Mouse (Mus musculus): ENCODE measurements at regions not wholly inside any gene's neighbourhood (a gene's known extent, or its start where the extent isn't known, plus 50 kb on each side); places are given as distances from the start of the nearest gene placed in this dataset.

DNA sequence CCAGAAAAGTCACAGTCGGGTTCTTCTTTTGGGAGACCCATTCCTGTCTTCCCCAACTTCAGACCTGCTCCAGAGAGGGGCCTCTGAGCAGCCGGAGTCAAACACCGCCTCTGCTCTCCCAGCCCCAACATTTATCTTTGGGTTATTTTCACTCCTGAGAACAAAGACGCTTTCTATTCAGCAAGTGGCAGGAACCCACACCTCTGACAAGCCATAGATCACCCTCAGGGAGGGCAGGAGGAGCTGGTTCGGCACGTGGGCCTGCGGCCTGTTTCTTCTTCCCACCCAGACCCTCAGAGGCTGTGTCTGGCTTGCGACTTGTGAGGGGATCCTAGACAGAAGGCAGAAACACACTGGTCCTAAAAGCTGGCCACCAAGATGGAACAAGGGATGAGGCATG lies 58.4 kb upstream of the Pkdcc start:
- TF ChIP-seq CTCF (IDR thresholded peaks at IDR 0.05): no peak
- TF ChIP-seq POLR2A (IDR thresholded peaks at IDR 0.05; ENCODE audit: insufficient read depth, low read depth, low read length): no peak
